Mouse (Mus musculus): ENCODE results near the gene Pfn1. TPM values are rescaled to one million over a fixed set of nuclear protein-coding genes. Genes with fewer than 3 reads are reported as not detected.

Gene Pfn1
- total RNA-seq, 2 experiments from 2014 or later = 283 to 296 TPM

DNA sequence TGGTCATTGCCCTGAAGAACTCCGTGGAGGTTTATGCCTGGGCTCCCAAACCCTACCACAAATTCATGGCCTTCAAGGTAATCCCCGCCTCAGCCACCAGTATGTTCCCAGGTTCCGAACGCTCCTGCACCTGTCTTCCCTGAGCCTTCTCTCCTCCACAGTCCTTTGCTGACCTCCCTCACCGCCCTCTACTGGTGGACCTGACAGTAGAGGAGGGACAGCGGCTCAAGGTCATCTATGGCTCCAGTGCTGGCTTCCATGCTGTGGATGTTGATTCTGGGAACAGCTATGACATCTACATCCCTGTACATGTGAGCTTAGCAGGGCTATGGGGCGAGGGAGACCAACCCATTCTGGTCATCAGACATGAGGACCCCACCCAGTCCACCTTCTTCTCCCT, 41.9 kb downstream of the Pfn1 start:
- intact Hi-C loops (cut with DNase I) = no loop called here
- no peak for DNase-seq

DNA sequence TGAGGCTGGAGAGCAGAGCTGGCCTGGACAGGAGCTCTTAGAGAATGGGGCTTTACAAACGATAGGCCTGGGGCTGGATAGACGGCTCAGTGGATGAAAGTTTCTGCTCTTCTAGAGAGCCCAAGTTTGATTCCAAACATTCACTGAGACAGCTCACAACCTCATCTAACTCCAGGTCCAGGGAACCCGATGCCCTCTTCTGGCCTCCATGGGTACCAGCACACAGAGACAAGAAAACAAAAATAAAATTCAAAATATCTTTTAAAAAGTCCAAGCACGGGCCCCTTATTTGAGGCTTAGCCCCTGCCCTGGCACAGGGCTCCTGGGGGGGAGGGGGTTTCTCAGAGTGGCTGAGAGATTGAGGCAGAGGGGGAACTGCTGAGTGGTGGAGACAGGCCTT, 43.7 kb downstream of the Pfn1 start:
- intact Hi-C loops (cut with DNase I) = no loop called here
- no peak for DNase-seq

DNA sequence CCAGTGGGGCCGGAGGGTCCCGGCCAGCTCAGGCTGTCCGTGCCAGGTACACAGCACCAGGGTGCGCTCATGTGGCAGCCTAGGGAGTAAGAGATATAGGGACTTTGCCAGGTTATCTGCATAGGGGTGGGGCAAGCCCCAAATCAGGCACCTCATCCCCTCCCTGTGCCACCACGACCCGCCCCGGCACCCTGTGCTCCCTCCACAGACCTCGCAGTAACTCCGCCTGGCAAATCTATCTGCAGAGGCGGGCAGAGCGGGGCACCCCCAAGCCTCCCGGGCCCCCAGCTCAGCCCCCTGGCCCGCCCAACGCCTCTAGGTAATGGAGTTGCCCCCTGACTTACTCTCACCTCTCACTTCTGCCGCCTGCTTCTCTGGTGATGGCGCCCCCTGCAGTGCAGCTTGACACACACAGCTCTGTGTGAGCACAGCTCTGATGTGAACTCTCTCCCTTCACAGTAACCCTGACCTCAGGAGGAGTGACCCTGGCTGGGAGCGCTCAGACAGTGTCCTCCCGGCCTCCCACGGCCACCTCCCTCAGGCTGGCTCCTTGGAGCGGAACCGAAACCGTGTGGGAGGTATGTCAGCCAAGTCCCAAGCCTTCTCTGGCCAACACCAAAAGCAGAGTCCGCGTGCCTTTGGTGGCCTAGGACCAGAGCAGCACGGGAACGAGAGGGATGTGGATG, 45.9 kb downstream of the Pfn1 start:
- no peak for DNase-seq

DNA sequence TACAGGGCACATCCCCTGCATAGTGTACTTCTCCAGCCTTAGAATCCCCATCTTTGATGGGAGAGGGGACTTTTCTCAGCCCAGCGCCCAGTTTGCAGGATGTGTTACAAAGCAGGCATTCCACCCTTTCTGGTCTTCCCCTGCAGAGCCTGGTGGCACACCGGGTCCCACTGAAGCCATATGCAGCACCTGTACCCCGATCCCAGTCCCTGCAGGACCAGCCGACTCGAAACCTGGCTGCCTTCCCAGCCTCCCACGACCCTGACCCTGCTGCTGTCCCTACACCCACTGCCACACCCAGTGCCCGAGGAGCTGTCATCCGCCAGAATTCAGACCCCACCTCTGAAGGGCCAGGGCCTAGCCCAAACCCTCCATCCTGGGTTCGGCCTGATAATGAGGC, 46.8 kb downstream of the Pfn1 start:
- no peak for DNase-seq
- intact Hi-C loops (cut with DNase I) = loop anchor here (5.0 kb wide), 1 partner anchor 175 kb away; the partner anchor contains the start of gene Arrb2

More for the DNA sequence above, 45.9 kb downstream of the Pfn1 start:
- intact Hi-C loops (cut with DNase I) = loop anchor here (5.0 kb wide), 1 partner anchor 176 kb away; the partner anchor contains the start of gene Arrb2

DNA sequence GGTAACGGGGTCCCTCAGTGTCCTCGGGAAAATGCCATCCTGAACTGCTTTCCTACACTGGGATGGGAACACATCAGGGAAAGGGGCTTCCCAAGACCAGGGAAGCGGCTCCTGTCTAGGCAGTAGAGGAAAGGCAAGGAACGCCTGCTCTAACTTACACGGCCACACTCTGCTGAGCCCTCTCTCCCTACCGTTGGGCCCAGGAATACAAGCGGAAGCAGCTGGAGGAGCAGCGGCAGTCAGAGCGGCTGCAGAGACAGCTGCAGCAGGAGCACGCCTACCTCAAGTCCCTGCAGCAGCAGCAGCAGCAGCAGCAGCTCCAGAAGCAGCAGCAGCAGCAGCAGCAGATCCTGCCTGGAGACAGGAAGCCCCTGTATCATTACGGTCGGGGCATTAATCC, 47.7 kb downstream of the Pfn1 start:
- intact Hi-C loops (cut with DNase I) = loop anchor here (5.0 kb wide), 1 partner anchor 174 kb away; the partner anchor contains the start of gene Arrb2
- no peak for DNase-seq

DNA sequence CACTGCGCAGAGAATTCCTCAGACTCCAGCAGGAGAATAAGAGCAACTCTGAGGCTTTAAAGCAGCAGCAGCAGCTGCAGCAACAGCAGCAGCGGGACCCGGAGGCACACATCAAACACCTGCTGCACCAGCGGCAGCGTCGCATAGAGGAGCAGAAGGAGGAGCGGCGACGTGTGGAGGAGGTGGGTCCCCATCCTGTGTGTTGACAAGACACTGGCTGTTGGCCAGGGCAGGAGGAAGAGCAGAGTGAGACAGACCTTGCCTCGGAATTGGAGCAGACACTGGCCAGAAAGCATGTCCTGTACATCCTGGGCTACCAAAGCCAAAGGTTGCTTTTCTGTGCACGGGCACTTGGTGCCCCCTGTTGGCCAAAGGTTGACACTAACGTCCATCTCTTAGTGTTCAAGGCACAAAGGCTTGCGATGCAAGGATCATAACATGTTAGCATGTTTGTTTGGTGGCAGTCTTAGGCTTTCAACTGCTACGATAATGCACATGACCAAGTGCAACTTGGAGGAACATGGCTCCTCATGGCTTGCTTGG, 49.3 kb downstream of the Pfn1 start:
- intact Hi-C loops (cut with DNase I) = loop anchor here (1.0 to 5.0 kb wide), 4 partner anchors 40 to 173 kb away; partner anchors contain the start of genes Arrb2 and Pld2
- peak; percentile 79 to 83 for DNase-seq

Other genes starting within 250 kb of the Pfn1 start
- gene Pelp1, start 244.6 kb downstream of the Pfn1 start, total RNA-seq (2021) = 10 to 100 TPM; 19.4 to 22.1 TPM
- gene Arrb2, start 222.0 kb downstream of the Pfn1 start, total RNA-seq (2021) = 10 to 100 TPM; 14.8 to 15.4 TPM
- gene Med11, start 202.7 kb downstream of the Pfn1 start, total RNA-seq (2021) = 1 to 10 TPM; 8.9 to 9.7 TPM
- gene Zmynd15, start 195.2 kb downstream of the Pfn1 start, total RNA-seq (2021) = 1 to 10 TPM; 1.8 to 2.2 TPM
- 10 to 100 TPM in 1 of 2 experiments, 1 to 10 TPM in 1; 9.6 to 10.9 TPM for gene Cxcl16, start 194.7 kb downstream of the Pfn1 start, total RNA-seq (2021)
- 1 to 10 TPM in 1 of 2 experiments, under 1 TPM in 1; 0.70 to 1.3 TPM for gene Tm4sf5, start 149.4 kb downstream of the Pfn1 start, total RNA-seq (2021)
- not detected for gene Vmo1, start 140.0 kb downstream of the Pfn1 start, total RNA-seq (2021)
- not detected for gene Gltpd2, start 135.4 kb downstream of the Pfn1 start, total RNA-seq (2021)
- gene Psmb6, start 129.3 kb downstream of the Pfn1 start, total RNA-seq (2021) = 100 to 1,000 TPM; 230 to 233 TPM
- not detected for gene Gm40193, start 121.7 kb downstream of the Pfn1 start, total RNA-seq (2021)
- gene Pld2, start 114.6 kb downstream of the Pfn1 start, total RNA-seq (2021) = 1 to 10 TPM; 6.3 to 6.5 TPM
- 10 to 100 TPM; 43.9 to 49.4 TPM for gene Mink1, start 91.8 kb downstream of the Pfn1 start, total RNA-seq (2021)
- not detected for gene 4930544D05Rik, start 38.8 kb downstream of the Pfn1 start, total RNA-seq (2021)
- gene Chrne, start 35.4 kb downstream of the Pfn1 start, total RNA-seq (2021) = not detected
- under 1 TPM; 0.16 to 0.17 TPM for gene Gp1ba, start 15.5 kb downstream of the Pfn1 start, total RNA-seq (2021)
- gene Rnf167, start 7.4 kb downstream of the Pfn1 start, total RNA-seq (2021) = 10 to 100 TPM; 52.5 to 57.9 TPM
- gene Slc25a11, start 7.2 kb downstream of the Pfn1 start, total RNA-seq (2021) = 100 to 1,000 TPM; 570 to 607 TPM
- 1,000 to 10,000 TPM; 1,887 to 1,957 TPM for gene Eno3, start 2.6 kb upstream of the Pfn1 start, total RNA-seq (2021)
- gene Spag7, start 14.8 kb upstream of the Pfn1 start, total RNA-seq (2021) = 10 to 100 TPM; 95.0 to 98.6 TPM
- 10 to 100 TPM; 39.2 to 39.6 TPM for gene Camta2, start 33.5 kb upstream of the Pfn1 start, total RNA-seq (2021)
- 1 to 10 TPM; 4.5 to 6.3 TPM for gene Inca1, start 45.5 kb upstream of the Pfn1 start, total RNA-seq (2021)
- 100 to 1,000 TPM; 469 to 490 TPM for gene Kif1c, start 45.9 kb upstream of the Pfn1 start, total RNA-seq (2021)
- gene Zfp3, start 109.6 kb upstream of the Pfn1 start, total RNA-seq (2021) = 1 to 10 TPM; 6.5 to 6.7 TPM
- under 1 TPM; 0.47 to 0.89 TPM for gene Scimp, start 157.9 kb upstream of the Pfn1 start, total RNA-seq (2021)
- 10 to 100 TPM; 35.9 to 36.5 TPM for gene Rabep1, start 190.1 kb upstream of the Pfn1 start, total RNA-seq (2021)

All from heart, postnatal 36 days (tissue).